Mouse (Mus musculus): ENCODE results near the gene Atp5b. TPM values are rescaled to one million over a fixed set of nuclear protein-coding genes. Genes with fewer than 3 reads are reported as not detected.
"Not testable (repeated sequence)": the region's sequence is repeated elsewhere in the genome, so short reads cannot be mapped to it uniquely, and the experiment has no call there.

Gene Atp5b
- total RNA-seq, 2 experiments from 2014 or later = 4,995 to 5,524 TPM

- no peak for DNase-seq
Observed at GRCm38 (mm10) chr10:128069201-128069600, 13.9 kb upstream of the Atp5b start.

GRCm38 (mm10) chr10:128070432-128070831 is 12.6 kb upstream of the Atp5b start:
- DNase-seq = not testable (repeated sequence)

DNA sequence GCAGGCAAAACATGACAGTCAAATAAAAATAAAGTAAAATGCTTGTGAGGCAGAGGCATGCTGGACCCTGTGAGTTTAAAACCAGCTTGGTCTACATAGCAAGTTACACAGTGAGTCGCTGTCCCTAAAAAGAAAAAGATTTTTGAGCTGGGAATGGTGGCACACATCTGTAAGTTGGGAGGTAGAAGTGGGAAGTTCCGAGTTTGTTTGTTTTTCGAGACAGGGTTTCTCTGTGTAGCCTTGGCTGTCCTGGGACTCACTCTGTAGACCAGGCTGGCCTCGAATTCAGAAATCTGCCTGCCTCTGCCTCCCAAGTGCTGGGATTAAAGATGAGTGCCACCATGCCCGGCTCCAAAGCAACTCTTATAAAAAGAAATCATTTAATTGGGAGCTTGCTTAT is 4.8 kb upstream of the Atp5b start:
- DNase-seq = not testable (repeated sequence)

GRCm38 (mm10) chr10:128080496-128080895 is 2.6 kb upstream of the Atp5b start:
- no peak for DNase-seq

- DNase-seq = peak; percentile 35
Observed at GRCm38 (mm10) chr10:128081807-128082476, 1.1 kb upstream of the Atp5b start.

- DNase-seq = peak; percentile 8
Observed at GRCm38 (mm10) chr10:128082477-128082808, 630 bp upstream of the Atp5b start.

GRCm38 (mm10) chr10:128083688-128084087 is 615 bp downstream of the Atp5b start:
- DNase-seq = peak; percentile 55

DNA sequence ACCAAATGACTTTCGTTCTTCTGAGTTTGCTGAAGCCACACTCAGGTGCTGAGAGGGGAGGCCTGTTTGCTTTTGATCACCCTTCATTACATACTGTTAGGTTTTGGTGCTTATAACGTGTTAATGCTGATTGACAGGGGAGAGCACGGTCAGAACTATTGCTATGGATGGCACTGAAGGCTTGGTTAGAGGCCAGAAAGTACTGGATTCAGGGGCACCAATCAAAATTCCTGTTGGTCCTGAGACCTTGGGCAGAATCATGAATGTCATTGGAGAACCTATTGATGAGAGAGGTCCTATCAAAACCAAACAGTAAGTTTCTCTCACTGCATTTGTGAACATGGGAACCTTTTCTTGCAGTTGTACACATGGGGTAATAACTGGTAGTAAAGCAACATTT is 1.1 kb downstream of the Atp5b start:
- DNase-seq = peak; percentile 8

DNA sequence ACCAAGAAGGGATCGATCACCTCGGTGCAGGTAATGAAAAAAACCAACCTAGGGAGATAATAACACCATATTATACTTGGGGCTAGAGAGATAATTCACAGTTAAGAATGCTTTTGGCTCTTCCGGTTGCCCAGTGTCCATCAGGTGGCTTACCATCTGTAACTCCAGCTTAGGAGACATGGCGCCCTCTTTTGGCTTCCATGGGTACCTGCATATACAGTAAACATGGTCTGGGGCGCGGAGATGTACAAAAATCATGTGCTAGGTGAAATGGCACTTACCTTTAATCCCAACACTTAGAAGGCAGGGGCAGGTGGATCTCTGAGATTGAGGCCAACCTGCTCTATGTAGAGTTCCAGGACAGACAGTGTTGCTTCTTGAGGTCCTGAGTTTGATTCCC is 3.3 kb downstream of the Atp5b start:
- peak; percentile 39 for DNase-seq

DNA sequence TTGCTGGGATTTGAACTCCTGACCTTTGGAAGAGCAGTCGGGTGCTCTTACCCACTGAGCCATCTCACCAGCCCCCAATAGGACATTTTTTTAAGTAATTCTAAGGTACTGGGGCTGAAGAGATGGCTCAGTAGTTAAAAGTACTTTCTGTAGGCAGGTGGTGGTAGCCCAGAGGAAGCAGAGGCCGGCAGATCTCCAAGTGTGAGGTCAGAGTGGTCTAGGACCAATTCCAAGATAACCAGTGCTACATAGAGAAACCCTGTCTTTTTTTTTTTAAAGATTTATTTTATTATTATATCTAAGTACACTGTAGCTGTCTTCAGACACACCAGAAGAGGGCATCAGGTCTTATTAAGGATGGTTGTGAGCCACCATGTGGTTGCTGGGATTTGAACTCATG is 4.1 kb downstream of the Atp5b start:
- not testable (repeated sequence) for DNase-seq

GRCm38 (mm10) chr10:128088181-128088580 is 5.1 kb downstream of the Atp5b start:
- peak; percentile 27 for DNase-seq

DNA sequence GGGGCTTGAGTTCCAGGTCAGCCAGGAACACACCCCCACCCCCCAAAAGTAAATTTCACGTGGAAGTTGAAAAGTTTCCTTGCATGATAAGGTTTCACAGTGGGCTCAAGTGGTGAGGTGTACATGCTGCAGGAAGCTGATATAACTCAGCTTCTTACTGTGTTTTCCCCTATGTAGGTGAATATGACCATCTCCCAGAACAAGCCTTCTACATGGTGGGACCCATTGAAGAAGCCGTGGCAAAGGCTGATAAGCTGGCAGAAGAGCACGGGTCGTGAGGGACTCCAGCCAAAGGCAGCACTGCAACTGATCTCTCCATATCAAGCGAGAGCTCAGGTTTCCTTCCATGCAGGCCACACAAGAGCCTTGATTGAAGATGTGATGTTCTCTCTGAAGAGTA is 6.8 kb downstream of the Atp5b start:
- no peak for DNase-seq

GRCm38 (mm10) chr10:128090651-128091563 is 7.8 kb downstream of the Atp5b start:
- peak; percentile 93 for DNase-seq

- DNase-seq = peak; percentile 80
Observed at GRCm38 (mm10) chr10:128091564-128092505, 8.8 kb downstream of the Atp5b start, which contains the start of gene Baz2a. Gene Baz2a (plus strand): TSS chr10:128091577.

DNA sequence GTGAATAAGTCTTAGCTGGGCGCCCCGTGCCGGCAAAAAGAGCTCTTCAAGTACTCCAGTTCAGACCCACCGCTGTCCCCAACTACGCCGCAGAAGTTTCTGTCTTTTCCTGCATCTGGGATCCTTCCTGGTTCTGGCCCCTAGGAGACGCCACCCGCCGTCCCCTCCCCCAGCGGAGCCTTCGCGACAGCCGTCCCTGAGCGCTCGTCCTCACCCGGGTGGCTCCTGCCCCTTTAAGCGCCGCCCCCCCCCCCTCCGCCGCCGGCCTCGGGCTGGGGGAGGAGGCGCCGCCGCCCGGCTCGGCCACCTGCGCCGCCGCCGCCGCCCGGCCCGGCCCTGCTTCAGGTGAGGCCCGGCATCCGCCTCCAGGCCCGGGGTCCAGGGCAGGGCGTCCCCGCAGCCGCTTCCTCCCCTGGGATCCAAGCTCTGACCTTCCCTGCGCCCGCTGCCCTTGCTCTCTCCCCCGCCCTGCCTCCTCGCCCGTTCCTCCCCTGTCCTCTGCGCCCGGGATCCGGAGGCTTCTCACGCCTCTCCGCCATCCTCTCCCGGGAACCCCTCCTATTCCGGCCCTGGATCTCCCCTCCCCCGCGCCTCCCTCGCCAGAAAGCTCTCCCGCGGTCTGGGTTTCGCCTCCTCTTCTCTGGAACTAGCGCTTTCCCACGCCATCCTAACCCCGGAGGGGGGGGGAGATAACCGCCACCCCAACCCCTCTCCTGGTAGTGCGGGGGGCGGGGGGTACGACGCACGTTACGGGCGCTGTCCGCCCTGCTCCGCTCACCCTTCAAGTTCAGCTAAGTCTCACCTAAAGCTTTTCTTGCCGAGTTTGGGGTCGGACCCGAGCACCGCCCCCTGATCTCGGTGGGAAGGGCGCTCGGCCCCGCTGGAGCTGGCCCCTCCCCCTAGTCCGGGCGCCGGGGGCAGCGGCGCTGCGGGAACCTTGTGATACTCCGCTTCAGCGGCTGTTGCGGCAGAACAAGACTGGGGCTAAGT is 9.7 kb downstream of the Atp5b start:
- DNase-seq = peak; percentile 92

GRCm38 (mm10) chr10:128093496-128094294 is 10.6 kb downstream of the Atp5b start:
- peak; percentile 43 for DNase-seq

- peak; percentile 92 for DNase-seq
Observed at GRCm38 (mm10) chr10:128094340-128094968, 11.4 kb downstream of the Atp5b start.

DNA sequence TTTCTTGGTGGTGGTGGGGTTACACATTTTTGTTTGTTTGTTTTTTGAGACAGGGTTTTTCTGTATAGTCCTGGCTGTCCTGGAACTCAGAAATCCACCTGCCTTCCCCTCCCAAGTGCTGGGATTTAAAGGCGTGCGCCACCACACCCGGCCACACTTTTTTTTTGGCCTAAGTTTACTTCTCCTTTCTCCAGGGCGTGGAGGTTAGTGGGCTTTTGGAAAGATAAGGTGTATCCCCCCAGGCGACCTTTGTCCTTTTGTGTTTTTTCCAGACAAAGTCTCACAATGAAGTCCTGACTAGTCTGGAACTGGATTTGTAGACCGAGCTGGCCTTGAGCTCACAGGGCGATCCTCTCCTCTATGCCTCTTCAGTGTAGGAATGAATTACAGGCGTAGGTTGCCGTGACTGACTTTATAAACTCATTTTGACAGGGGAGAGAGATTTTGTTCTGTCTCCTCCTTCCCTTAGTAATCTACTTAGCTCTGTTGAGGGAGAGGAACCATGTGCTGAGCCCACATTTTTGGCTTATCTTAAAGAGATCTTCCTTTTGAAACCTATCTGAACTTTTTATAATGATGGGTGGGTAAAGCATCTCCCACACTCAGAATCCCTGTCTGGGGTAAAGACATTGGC is 12.0 kb downstream of the Atp5b start:
- DNase-seq = no peak

DNA sequence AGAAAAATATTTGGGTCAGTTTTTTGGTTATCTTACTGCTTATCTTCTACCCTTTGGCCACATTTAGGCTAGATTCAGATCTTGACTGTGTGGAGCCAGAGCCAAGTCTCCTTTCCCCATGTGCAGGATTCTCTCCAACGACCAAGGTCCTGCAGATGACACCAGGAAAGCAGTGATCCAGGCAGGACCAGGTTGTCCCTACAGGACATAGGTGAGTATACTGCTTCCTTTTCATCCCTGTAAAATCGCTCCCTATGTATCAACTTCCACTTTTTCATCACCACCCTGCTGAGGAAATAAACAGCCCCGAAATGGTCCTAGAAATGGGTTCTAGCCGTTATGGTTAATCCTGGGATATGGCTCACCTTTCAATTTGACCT is 13.2 kb downstream of the Atp5b start:
- no peak for DNase-seq

All from adrenal gland, postnatal 10 days (tissue).